ENCODE assay signal across 9 mouse cellular contexts in genomic region chr3:95141952-95142616, GRCm38 (mm10). TPM values are rescaled to one million over a fixed set of nuclear protein-coding genes. Genes with fewer than 3 reads are reported as not detected.
DNase-seq lines count a peak whose midpoint lies in the region; ATAC-seq and TF ChIP-seq lines count a peak whose summit lies in the region.
"Had no signal": no experiment of that assay in that cellular context is flagged by ENCODE, and none has a peak within 500 bp of the region (broad histone marks: within the 10 kb centered on the region; RNA-seq: fewer than 3 reads in every experiment).

Tnfaip8l2 (minus strand) TSS chr3:95142360.

- no peak within 1 kb of the TSS for H3K4me2 ChIP-seq in forebrain, embryonic 16.5 days (ENCODE audit: low read length)
- H3K4me2 ChIP-seq in stomach, embryonic 16.5 days (ENCODE audit: low read depth, low read length): no peak within 1 kb of the TSS
- H3K4me2 ChIP-seq: limb, embryonic 15.5 days had no signal

- 0 out of 2 replicates have a peak, but pooled peaks have one; percentile 11 for ATAC-seq in forebrain, embryonic 16.5 days
- ATAC-seq in stomach, embryonic 16.5 days (ENCODE audit: insufficient read depth, low FRiP score): no peak; the same call in 1 of the 2 replicates

- DNase-seq in kidney, adult 2 months: peak; percentile 41
- no peak for DNase-seq in kidney, adult 18-20 months
- DNase-seq in lung, postnatal 10 days: peak; percentile 52
- no peak for DNase-seq in embryo, embryonic 11 days
- no peak for DNase-seq in testis, postnatal 10 days (ENCODE audit: low spot score)
- no peak for DNase-seq in midbrain, embryonic 10.5 days (ENCODE audit: low spot score)

- WGBS in kidney, adult 2 months: 79% methylated on average over 10 of the region's 10 CpGs
- WGBS in forebrain, embryonic 16.5 days: 85% methylated on average over 10 of the region's 10 CpGs
- WGBS in stomach, embryonic 16.5 days: 77% methylated on average over 10 of the region's 10 CpGs
- WGBS in midbrain, embryonic 10.5 days: 82% methylated on average over 10 of the region's 10 CpGs

- H3K36me3 ChIP-seq in kidney, adult 2 months (ENCODE audit: control insufficient read depth, insufficient read depth, low read length): no peaks in the 10 kb centered on the region; the same call in 1 of the 2 replicates
- H3K36me3 ChIP-seq in forebrain, embryonic 16.5 days (ENCODE audit: control insufficient read depth, insufficient read depth): peaks cover 9% of the 10 kb centered on the region
- H3K36me3 ChIP-seq in stomach, embryonic 16.5 days (ENCODE audit: control insufficient read depth, insufficient read depth, low read length): 0 out of 2 replicates have a peak, but pooled peaks cover 6% of the 10 kb centered on the region
- peaks cover 25% of the 10 kb centered on the region for H3K36me3 ChIP-seq in midbrain, embryonic 10.5 days

- H3K27ac ChIP-seq in kidney, adult 2 months (ENCODE audit: insufficient read depth, low read depth, low read length): no peak within 1 kb of the TSS
- no peak within 1 kb of the TSS for H3K27ac ChIP-seq in forebrain, embryonic 16.5 days (ENCODE audit: low read length)
- peak within 1 kb of the TSS; percentile 33; the same call in 1 of the 2 replicates for H3K27ac ChIP-seq in stomach, embryonic 16.5 days (ENCODE audit: low read length)
- no peak within 1 kb of the TSS for H3K27ac ChIP-seq in midbrain, embryonic 10.5 days (replicated peaks)
- H3K27ac ChIP-seq: limb, embryonic 15.5 days had no signal

- no peak within 1 kb of the TSS for H3K9ac ChIP-seq in forebrain, embryonic 16.5 days (replicated peaks; ENCODE audit: low read depth, low read length)
- H3K9ac ChIP-seq in stomach, embryonic 16.5 days (ENCODE audit: low read length): no peak within 1 kb of the TSS
- H3K9ac ChIP-seq: limb, embryonic 15.5 days had no signal

- H3K4me1 ChIP-seq in kidney, adult 2 months (ENCODE audit: control insufficient read depth, insufficient read depth, low read length): peaks cover 4% of the 10 kb centered on the region; the same call in 1 of the 2 replicates
- no peaks in the 10 kb centered on the region for H3K4me1 ChIP-seq in forebrain, embryonic 16.5 days (replicated peaks; ENCODE audit: control insufficient read depth, insufficient read depth, low read length)
- no peaks in the 10 kb centered on the region for H3K4me1 ChIP-seq in stomach, embryonic 16.5 days (ENCODE audit: control insufficient read depth, insufficient read depth, low read length)
- H3K4me1 ChIP-seq in midbrain, embryonic 10.5 days: no peaks in the 10 kb centered on the region
- H3K4me1 ChIP-seq: limb, embryonic 15.5 days had no signal

- no peak within 1 kb of the TSS for H3K4me3 ChIP-seq in kidney, adult 2 months (ENCODE audit: insufficient read depth, low read depth, low read length)
- no peak within 1 kb of the TSS for H3K4me3 ChIP-seq in forebrain, embryonic 16.5 days (replicated peaks; ENCODE audit: low read length)
- peak within 1 kb of the TSS; percentile 19 for H3K4me3 ChIP-seq in stomach, embryonic 16.5 days (replicated peaks; ENCODE audit: low read length)
- H3K4me3 ChIP-seq in midbrain, embryonic 10.5 days: no peak within 1 kb of the TSS
- H3K4me3 ChIP-seq: limb, embryonic 15.5 days had no signal

- TF ChIP-seq POLR2A in kidney, adult 2 months (IDR thresholded peaks at IDR 0.05; ENCODE audit: low read depth, low read length): no peak

- H3K27me3 ChIP-seq in kidney, adult 2 months (replicated peaks; ENCODE audit: control insufficient read depth, insufficient read depth, low read length): no peaks in the 10 kb centered on the region
- no peaks in the 10 kb centered on the region for H3K27me3 ChIP-seq in forebrain, embryonic 16.5 days (replicated peaks; ENCODE audit: control insufficient read depth, insufficient read depth, low read length)
- no peaks in the 10 kb centered on the region for H3K27me3 ChIP-seq in stomach, embryonic 16.5 days (ENCODE audit: control insufficient read depth, insufficient read depth, low read length)
- no peaks in the 10 kb centered on the region for H3K27me3 ChIP-seq in midbrain, embryonic 10.5 days (ENCODE audit: low read depth, poor library complexity, severe bottlenecking)
- H3K27me3 ChIP-seq: limb, embryonic 15.5 days had no signal

- no peaks in the 10 kb centered on the region for H3K9me3 ChIP-seq in forebrain, embryonic 16.5 days (ENCODE audit: control insufficient read depth, low read length)
- no peaks in the 10 kb centered on the region for H3K9me3 ChIP-seq in stomach, embryonic 16.5 days (replicated peaks; ENCODE audit: control insufficient read depth, low read length)
- no peaks in the 10 kb centered on the region for H3K9me3 ChIP-seq in midbrain, embryonic 10.5 days (replicated peaks)
- H3K9me3 ChIP-seq: limb, embryonic 15.5 days had no signal

- no peak for TF ChIP-seq CTCF in kidney, adult 2 months (conservative IDR thresholded peaks at IDR 0.05; ENCODE audit: insufficient read depth, insufficient read length, low read depth, low read length)

RNA-seq across cellular contexts. Expression of gene Tnfaip8l2, which starts in this region (rescaled TPM):
- polyA plus RNA-seq in kidney, adult 2 months (2012; rRNA removed): 4.1 and 6.8 TPM in 2 replicates
- 2.1 and 2.5 TPM in 2 replicates for polyA plus RNA-seq in forebrain, embryonic 16.5 days (2015; fragmentation: Nextera tagmentation; extraction: Ambion mirVana)
- 5.4 and 6.5 TPM in 2 replicates for polyA plus RNA-seq in stomach, embryonic 16.5 days (2015; fragmentation: Nextera tagmentation; extraction: Ambion mirVana)
- polyA plus RNA-seq in midbrain, embryonic 10.5 days (2016; fragmentation: Nextera tagmentation; extraction: Ambion mirVana): 1.8 and 3.0 TPM in 2 replicates

Comparison
In these comparisons a context has a peak if more than half of its experiments do, and no peak if none do; other contexts are left out.
1. DNase-seq: peak in kidney, adult 2 months (single experiment) and lung, postnatal 10 days (single experiment); none in kidney, adult 18-20 months (single experiment), embryo, embryonic 11 days (single experiment), testis, postnatal 10 days (single experiment) and midbrain, embryonic 10.5 days (single experiment).